Mouse (Mus musculus) gastrocnemius, adult 2 months (tissue): ENCODE measurements around the gene Hoxc13. TPM values are rescaled to one million over a fixed set of nuclear protein-coding genes. Genes with fewer than 3 reads are reported as not detected.
A peak's percentile ranks its signal among the peaks of the same experiment; 100 is the strongest.

ENCODE experiments used
- DNase-seq: peaks from one replicate; pipeline ENCODE4 v3.0.0; 2022
- H3K27ac ChIP-seq: fragments of 200-600 bp; 2 replicates; pipeline ENCODE4 v1.8.1; 2022; ENCODE audit warnings: mild to moderate bottlenecking
- H3K4me3 ChIP-seq: fragments of 200-600 bp; 2 replicates; pipeline ENCODE4 v1.8.1; 2022; ENCODE audit warnings: mild to moderate bottlenecking, moderate library complexity
- CTCF ChIP-seq: fragments of 200-600 bp; IDR thresholded peaks from 2 replicates; pipeline ENCODE4 v1.8.1; 2022; ENCODE audit warnings: antibody characterized with exemption, mild to moderate bottlenecking, moderate library complexity
- intact Hi-C: fragments of 180-260 bp; cut with DNase I; formaldehyde crosslinking; loops from one replicate; pipeline ENCODE4 v1.15.1; 2025
- total RNA-seq, 2 experiments: library from RNA; stranded (reverse); gene quantifications; 2 replicates each; pipeline ENCODE4 v1.2.3; 2021

Gene Hoxc13
- total RNA-seq, 2 experiments from 2014 or later, result not detected

DNA sequence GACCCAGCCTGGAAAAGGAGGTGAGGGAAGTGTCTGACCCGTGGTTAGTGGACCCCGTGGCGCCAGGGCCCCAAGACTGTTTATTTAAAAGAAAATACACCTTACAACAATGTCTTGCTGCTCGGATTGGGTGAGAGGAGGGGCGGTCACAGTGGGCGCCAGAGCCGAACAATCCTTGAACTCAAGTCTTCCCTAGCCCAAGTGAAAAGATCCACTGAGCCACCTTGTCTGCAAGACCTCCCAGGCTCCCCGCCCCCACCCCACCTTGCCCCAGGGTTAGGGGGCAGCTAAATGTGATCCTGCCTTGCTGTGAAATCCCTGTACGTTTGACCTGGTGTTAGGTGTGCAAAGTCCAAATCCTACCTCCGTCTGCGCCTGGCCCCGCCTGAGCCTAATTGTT is 36.0 kb downstream of the Hoxc13 start:
- TF ChIP-seq CTCF, result no peak
- peak; percentile 34 for DNase-seq
- H3K27ac ChIP-seq, result peak overlapping the region; percentile 96
- peak overlapping the region; percentile 87 for H3K4me3 ChIP-seq
- intact Hi-C loops, result no loop called here

DNA sequence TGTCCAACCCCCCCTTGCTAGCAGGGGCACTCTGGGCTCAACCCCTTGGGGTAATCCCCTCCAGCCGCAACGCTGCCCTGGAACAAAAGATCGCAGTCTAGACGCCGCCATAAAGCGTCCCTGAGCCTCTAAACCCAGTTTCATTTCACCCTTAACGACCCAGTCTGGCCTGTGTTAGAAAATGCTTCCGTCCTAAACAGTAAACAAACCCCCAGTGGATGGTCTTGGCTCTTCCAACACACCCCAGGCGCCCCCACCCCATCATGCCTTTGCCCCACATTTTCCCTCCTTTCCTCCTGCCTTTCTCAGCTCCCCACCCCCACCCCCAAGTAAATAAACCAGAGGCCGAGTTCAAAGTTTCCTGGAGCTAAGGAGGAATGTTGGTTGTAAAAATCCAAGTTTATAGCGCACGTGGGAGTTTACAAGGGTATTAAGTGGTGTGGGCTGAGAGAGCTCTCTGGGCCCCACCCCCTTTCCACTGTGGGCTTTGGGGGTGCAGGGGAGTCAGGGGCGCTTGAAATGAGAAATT is 38.8 kb downstream of the Hoxc13 start:
- DNase-seq, result peak; percentile 38
- H3K27ac ChIP-seq, result peak overlapping the region; percentile 99
- peak overlapping the region; percentile 93 for H3K4me3 ChIP-seq
- intact Hi-C loops, result no loop called here
- TF ChIP-seq CTCF, result no peak

DNA sequence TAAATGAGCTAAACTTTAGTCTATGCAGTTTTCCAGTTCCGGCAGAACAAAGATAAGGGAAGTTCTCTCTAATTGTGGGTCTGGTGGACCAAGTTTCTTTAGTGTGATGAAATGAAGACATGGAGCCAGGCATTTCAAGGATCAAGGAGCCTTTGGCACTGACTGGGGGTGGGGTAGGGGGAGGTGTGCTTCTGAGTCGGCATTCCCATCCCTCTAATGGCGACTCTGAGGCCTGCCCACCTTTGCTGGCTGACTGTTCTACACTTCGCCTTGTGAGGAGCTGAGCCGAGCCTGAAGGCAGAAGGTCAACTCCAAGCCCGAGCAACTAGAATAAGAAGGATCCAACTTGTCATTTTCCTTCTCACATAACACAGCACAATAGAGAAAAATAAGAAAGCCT is 40.8 kb downstream of the Hoxc13 start:
- TF ChIP-seq CTCF, result no peak
- DNase-seq, result peak; percentile 67
- H3K4me3 ChIP-seq, result peak overlapping the region; percentile 93
- intact Hi-C loops, result no loop called here
- H3K27ac ChIP-seq, result peak overlapping the region; percentile 99

DNA sequence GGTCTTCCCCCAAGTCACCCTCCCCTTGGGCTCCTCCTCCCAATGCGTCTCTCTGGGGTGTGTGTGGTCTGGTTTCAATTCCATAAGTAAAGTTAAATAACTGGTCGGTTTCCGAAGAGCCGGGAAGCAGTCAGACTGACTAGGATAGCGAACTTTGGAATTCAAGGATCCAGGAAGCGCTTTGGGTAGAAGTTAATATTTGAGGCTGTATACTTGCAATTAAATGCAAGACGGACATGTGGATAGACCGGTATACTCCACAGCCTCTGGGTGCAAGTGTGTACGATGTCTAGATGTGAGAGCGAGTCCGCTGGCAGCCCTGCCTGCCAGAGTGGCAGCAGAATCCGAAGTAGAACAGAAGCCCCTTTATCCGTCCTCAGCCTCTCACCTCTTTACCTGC is 41.6 kb downstream of the Hoxc13 start:
- intact Hi-C loops, result no loop called here
- no peak for TF ChIP-seq CTCF
- H3K4me3 ChIP-seq, result peak overlapping the region; percentile 93
- peak overlapping the region; percentile 99 for H3K27ac ChIP-seq
- peak; percentile 50 for DNase-seq

DNA sequence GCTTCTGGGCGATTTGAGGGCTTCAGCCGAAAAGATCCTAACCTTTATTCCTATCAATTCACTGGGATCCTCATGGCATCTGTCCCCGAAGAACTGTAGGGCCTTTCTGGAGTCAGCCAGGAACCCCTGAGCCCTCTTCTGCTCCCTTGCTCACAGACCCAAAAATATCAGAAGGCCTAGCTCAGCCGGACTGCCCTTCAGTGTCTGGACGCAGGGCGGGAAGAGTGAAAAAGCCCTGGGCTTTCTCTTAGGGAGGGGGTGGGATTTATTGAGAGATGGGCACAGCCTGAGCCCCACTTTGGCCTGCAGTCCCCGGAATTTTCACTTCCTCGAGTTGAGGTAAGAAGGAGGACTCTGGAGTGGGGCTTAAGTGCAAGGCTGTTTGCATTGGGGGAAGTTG is 42.4 kb downstream of the Hoxc13 start:
- peak; percentile 62 for DNase-seq
- Histone ChIP-seq H3K4me3 (peak overlapping the region; percentile 93), H3K27ac (peak overlapping the region; percentile 99)
- no peak for TF ChIP-seq CTCF
- intact Hi-C loops, result no loop called here

DNA sequence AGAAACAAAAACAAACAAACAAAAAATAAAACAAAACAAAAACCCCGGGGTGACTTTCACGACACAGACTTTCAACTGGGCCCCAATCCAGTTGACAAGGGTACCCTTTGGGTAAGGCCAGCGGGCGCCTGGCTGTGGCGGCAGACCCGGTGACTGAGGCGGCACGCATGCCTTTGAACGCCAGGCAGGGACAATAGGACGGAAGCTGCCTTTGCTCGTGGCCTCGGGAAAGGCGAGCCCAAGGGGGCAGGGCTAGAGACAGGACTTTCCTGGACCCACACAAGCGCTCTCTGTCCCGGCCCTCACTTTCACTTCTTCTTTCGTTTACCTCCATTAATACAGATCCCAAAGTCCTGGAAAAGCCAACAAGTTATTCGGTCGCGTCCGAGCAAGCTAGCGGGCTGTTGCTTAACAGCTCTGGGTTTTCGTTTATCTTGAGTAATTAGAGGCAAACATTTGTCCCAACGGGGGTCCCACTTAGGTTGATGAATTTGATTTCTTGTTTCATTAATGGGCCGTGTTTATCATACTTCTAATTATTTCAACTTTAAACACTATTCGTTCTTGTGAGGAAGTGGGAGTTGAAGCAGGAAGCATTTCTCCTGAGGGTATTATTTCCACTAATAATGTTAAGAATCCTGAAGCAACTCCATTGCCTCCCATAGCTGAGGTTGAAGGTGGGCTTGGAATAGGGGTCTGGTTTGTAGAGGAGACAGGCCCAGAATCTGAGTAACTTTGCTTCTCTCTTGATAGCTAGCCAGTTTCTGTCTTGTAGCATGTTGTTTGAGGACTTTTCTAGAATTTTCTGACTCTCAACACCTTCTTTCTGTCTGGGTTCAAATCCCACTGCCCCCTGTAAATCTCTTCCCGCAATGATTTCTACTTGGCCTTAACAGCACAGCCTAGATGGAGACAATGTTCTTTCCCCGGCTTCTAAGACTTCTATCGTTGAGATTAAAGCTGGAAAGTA is 43.1 kb downstream of the Hoxc13 start:
- Histone ChIP-seq H3K27ac (peak overlapping the region; percentile 99), H3K4me3 (peak overlapping the region; percentile 93)
- TF ChIP-seq CTCF, result no peak
- DNase-seq, result peak; percentile 87
- intact Hi-C loops, result no loop called here

DNA sequence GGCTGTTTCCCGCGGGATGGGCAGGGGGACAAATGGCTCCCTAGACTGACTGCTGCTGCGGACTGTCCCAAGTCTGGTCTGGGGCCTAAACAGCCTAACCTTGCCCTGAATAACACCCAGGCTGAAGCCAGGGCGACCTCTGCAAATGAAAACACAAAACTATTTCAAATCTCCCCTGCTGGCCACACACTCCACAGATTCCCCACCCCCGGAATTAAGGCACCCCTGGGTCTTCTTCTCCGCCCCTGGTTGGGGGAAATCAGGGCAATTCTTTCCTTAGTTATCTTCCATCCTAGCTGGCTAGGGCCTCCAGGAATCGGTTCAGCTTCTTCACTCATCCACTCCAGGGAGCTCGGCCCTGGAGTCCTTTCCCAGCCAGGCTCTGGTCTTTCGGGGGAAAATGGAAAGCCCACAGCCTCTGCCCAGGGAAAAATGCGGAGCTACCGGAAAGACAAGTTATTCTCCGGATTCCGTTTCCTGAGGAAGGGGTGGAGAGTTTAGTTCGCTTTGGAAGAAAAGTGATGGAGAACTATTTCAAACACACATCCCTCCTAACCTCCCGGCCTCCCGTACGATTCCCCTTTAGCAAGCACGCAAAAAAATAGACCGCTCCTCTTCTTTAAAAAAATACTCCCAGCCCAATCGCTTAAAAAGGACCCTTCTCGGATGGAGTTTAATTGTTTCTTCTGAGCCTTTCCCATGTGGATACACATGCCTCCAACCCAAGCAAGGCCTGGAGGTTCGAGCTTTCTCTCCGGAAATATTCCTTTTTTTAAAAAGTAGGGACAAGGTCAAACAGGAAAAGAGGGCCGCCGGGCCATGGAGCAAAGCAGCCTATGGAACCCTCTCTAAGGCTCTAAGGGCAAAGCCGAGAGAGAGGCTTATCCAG is 44.3 kb downstream of the Hoxc13 start:
- intact Hi-C loops, result loop anchor here (5.0 kb wide), 1 partner anchor 342 kb away; no protein-coding TSS in a partner anchor
- TF ChIP-seq CTCF, result 0 out of 2 replicates have a peak, but pooled peaks have one; percentile 1
- H3K4me3 ChIP-seq, result peak overlapping the region; percentile 93
- peak; percentile 51 for DNase-seq
- peak overlapping the region; percentile 99 for H3K27ac ChIP-seq

DNA sequence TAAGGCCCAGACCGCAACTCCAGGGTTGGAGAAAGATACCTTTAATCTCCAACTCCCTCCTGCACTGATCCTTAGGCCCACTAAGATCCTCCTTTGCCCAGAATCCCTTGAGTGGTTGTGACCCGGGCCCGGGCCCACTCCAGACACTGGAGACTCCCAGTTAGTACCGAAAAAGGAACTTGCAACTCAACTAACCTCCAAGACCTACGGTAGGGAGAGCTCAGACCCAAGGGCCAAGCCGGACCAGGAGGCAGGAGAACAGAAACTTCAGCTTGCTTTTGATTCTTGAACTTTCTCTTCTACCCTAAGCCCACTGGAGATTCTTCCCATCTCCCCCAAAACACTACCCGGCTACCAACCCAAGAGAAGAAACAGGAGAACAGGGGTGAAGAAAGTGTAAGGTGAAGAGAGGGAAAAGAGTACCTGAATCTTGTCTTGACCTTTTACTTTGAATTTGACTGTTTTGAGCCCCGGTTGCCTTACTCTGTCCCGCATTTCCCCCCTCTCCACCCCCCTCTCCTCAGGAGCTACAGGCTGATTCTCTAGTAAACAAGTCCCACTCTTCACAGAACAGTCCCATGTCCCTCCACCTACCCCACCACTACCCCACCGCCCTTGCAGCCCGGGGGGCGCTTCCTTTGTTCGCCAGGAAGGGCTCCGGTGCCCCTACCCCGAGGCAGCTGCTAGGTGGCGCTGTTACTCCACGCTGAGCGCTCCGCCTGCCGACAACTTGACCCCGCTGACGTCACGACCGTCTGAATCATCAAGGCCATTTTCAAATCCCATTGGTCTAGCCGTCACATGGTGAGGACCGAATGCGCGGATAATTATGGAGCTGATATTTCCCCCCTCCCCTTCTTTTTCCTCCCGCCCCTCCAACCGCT is 45.2 kb downstream of the Hoxc13 start:
- Histone ChIP-seq H3K4me3 (peak overlapping the region; percentile 93), H3K27ac (peak overlapping the region; percentile 99)
- DNase-seq, result peak; percentile 98
- peak; percentile 93 for TF ChIP-seq CTCF
- intact Hi-C loops, result loop anchor here (1.0 to 5.0 kb wide), 3 partner anchors 15 to 341 kb away; no protein-coding TSS in a partner anchor

DNA sequence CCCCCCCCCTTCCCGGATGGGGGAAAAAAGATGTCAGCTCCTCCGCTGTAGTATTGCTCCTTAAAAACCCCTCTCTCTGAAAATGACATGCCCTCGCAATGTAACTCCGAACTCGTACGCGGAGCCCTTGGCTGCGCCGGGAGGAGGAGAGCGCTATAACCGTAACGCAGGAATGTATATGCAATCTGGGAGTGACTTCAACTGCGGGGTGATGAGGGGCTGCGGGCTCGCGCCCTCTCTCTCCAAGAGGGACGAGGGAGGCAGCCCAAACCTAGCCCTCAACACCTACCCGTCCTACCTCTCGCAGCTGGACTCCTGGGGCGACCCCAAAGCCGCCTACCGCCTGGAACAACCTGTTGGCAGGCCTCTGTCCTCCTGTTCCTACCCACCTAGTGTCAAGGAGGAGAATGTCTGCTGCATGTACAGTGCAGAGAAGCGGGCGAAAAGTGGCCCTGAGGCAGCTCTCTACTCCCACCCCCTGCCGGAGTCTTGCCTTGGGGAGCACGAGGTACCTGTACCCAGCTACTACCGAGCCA is 45.9 kb downstream of the Hoxc13 start, which contains the start of gene Hoxc10:
Gene Hoxc10, plus strand, starts transcription at position 21 of the 536 bp plus-strand sequence.
- DNase-seq, result peak; percentile 69
- intact Hi-C loops, result loop anchor here (1.0 to 5.0 kb wide), 3 partner anchors 14 to 340 kb away; no protein-coding TSS in a partner anchor
- H3K4me3 ChIP-seq, result peak within 1 kb of the TSS; percentile 93
- H3K27ac ChIP-seq, result peak within 1 kb of the TSS; percentile 99
- peak; percentile 11; the same call in 1 of the 2 replicates for TF ChIP-seq CTCF

DNA sequence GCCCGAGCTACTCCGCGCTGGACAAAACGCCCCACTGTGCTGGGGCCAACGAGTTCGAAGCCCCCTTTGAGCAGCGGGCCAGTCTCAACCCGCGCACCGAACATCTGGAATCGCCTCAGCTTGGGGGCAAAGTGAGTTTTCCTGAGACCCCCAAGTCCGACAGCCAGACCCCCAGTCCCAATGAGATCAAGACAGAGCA is 46.3 kb downstream of the Hoxc13 start, which contains the start of gene Hoxc5:
Gene Hoxc5, plus strand, starts transcription at position 132 of the 199 bp plus-strand sequence.
- Histone ChIP-seq H3K27ac (peak within 1 kb of the TSS; percentile 99), H3K4me3 (peak within 1 kb of the TSS; percentile 93)
- intact Hi-C loops, result loop anchor here (2.0 to 5.0 kb wide), 2 partner anchors 14 to 340 kb away; no protein-coding TSS in a partner anchor
- no peak for DNase-seq
- no peak for TF ChIP-seq CTCF
